Mouse (Mus musculus) brain, embryonic 14.5 days (tissue): Measurements from ENCODE around the gene Nhsl1. TPM values are rescaled to one million over a fixed set of nuclear protein-coding genes. Genes with fewer than 3 reads are reported as not detected.
A peak's percentile ranks its signal among the peaks of the same experiment; 100 is the strongest.

Source experiments
- DNase-seq: peaks from one replicate; pipeline ENCODE4 v3.0.0-alpha.2; 2011; ENCODE audit warnings: low read depth
- CTCF ChIP-seq: fragments of 200-500 bp; IDR thresholded peaks from 2 replicates; pipeline ENCODE4 v1.5.1; 2012; ENCODE audit warnings: inconsistent platforms, mild to moderate bottlenecking, moderate library complexity, borderline replicate concordance; ENCODE audit not compliant: insufficient read depth, insufficient read length; ENCODE audit errors: extremely low read depth
- POLR2A ChIP-seq: fragments of 200-500 bp; IDR thresholded peaks from 2 replicates; pipeline ENCODE4 v1.6.1; 2012; ENCODE audit warnings: mild to moderate bottlenecking, inconsistent platforms, borderline replicate concordance; ENCODE audit not compliant: poor library complexity, insufficient read depth, insufficient read length, severe bottlenecking; ENCODE audit errors: extremely low read depth
- polyA plus RNA-seq: library from polyadenylated mRNA; depleted of rRNA; stranded (reverse); fragments of >200 nt; gene quantifications from 2 replicates; pipeline ENCODE4 v1.2.3, GENCODE M21; 2012

The Nhsl1 gene
- polyA plus RNA-seq, 1 experiment: 32.2 TPM

DNA sequence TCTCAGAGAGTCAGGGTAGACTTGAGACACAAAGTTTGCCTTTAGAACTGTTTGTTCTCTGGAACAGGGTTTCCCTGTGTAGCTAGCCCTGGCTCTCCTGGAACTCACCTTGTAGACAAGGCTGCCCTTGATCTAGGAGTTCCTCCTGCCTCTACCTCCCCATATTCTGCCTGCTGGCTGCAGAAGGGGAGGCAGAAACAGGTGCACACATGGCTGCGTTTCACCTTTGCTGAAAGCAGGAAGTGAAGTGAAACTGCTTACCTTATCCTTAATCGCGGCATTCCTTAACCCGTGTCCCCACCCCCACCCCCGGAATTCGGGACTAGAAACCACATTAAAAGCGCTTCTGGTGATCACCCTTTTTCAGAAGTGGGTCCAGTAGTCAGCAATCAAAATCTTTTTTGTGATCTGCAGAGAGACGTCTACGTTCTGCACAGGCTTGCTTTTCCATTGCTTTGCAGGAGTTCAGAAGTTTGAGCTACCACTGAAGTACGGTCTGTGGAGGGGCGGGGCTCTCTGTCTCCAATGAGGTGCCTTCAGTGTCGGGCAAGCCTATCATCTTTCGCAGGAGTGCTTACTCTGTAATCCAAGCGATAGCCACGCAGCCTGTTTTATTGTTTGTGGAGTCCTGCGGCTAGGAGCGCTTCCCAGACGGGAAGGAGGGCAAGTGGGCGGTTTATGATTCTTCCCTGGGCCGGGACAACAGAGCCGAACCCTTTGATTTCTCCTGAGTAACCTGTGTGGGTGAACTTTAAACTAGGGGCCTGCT is 88.5 kb downstream of the Nhsl1 start:
- TF ChIP-seq CTCF: no peak
- TF ChIP-seq POLR2A: peak; percentile 72; the same call in 1 of the 2 replicates
- DNase-seq: peak; percentile 96

DNA sequence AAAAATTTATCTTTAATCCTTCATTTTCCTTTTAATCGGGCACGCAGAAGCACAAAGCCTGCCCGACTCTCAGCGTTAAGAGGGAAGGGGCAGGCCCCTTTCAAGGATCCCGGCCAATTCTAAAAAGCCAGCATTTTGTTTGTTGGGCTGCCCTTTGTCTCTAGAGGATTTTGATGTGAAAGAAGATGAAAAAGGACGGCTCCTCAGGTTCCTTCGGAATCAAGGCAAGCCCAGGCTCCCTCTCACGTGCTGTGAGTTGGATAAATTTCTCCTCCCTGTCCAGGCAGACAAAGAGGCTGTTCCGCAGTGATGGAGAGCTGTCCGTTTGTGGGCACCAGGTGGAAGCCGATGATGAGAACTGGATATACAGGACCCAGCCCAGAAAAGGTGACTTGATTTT is 89.3 kb downstream of the Nhsl1 start:
- TF ChIP-seq POLR2A: no peak
- no peak for TF ChIP-seq CTCF
- DNase-seq: peak; percentile 70

DNA sequence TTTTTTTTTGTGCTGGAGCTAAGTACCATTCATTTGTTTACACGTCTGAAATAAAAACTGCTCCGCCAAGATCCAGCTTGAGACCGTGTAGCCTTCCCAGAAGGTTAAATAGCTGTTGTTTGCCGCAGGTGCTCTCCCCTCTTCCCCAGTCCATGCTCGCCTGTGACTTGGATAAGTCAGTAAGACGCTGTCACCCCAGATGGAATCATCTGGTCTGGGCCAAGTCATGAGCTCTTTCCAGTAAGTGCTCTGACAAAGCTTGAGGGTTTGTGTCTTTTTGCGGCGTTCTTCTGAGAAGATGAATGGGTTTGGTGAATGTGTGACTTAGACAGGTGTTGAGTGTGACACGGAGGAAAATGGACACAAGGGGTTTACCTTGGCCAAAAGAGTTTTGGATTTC is 89.8 kb downstream of the Nhsl1 start:
- TF ChIP-seq POLR2A: no peak
- TF ChIP-seq CTCF: no peak
- peak; percentile 76 for DNase-seq

DNA sequence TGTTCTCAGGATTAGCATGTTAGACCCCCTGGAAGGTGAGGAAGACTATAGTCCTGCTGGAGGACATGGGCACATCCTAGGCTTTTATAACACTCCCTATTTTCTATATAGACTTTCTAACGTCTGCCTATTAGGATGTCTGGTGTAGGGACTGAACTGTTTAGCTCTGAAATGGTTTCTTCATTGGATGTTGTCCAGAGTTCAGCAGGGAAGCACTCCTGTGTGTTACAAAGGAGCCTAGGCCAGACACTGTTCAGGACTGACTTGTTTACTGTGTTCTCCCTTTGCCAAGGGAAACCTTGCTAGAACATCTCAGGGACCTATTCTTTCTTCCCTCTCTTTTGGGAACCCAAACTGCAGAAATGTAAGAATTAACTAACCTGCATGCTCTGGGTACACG is 90.3 kb downstream of the Nhsl1 start:
- DNase-seq: peak; percentile 63
- TF ChIP-seq POLR2A (no peak), CTCF (no peak)

DNA sequence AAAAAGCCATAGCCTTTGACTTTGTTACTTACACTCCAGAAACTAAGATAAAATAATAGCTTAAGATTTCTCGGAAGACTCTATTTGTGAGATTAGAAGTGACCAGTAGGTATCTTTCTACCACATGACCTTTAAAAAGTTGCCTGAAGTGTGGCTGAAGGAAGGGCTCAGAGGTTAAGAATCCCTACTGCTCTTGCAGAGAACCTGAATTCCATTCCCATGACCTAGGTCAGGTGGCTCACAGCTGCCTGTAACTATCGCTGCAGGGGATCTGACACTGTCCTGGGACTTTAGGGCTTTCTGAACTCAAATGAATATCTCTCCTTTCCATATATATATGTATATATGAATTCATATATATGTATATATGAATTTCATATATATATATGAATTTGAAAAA is 92.5 kb downstream of the Nhsl1 start:
- DNase-seq: no peak
- TF ChIP-seq CTCF: no peak
- TF ChIP-seq POLR2A: no peak

DNA sequence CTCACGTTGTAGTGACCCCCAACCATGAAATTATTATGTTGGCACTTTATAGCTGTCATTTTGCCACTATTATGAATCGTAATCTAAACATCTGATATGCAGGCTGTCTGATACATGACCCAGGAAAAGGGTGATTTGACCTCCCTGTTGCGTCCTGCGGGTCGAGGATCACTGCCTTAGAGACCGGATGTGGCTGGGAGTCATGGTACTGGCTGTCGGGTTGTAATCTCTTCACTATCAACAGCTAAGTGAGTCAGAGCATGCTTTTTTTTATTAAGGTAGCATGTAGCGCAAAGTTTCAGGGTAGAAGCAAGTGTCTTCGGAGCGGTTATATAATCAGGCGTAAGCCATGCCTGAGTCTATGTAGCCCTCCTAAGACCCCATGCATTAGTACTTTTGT is 97.2 kb downstream of the Nhsl1 start:
- TF ChIP-seq CTCF: no peak
- no peak for TF ChIP-seq POLR2A
- no peak for DNase-seq

DNA sequence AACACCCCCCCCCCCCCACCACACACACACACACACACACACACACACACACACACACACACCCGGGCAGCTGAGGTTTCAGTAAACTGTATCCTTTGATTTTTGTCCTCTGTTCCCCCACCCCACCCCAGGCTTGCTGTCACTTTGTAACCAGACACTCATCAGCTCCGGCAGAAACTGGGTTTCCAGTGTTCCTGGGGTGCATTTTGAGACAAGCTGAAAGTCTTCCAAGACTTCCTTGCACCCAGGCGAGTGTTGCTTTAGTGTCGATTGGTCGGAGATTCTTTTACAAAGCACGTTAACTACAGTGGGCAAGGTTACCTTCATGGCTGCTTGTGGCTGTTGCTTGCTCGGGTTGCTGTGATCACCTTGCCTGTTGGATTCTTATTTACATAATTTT is 99.4 kb downstream of the Nhsl1 start:
- TF ChIP-seq CTCF: no peak
- no peak for TF ChIP-seq POLR2A

DNA sequence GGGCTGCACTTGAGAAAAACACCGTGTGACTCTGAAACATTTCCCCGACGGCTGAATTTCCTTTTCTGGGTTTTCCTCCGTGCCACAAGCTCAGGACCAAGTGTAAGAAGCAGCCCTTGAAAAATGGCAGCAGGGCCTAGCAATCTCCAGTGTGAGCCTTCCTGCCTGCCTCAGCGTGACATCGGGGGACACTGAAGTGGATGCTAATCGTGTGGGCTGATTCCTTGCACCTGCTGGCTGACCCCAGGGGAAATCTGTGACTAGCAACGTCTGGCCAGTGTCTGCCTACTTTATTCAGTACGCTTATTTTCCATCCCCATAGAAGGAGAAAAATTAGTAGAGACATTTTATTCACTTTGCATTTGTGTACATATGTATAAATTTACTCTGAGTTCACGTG is 100.7 kb downstream of the Nhsl1 start:
- no peak for TF ChIP-seq POLR2A
- no peak for TF ChIP-seq CTCF
- DNase-seq: peak; percentile 35

More for the DNA sequence above, 99.4 kb downstream of the Nhsl1 start:
- no peak for DNase-seq

DNA sequence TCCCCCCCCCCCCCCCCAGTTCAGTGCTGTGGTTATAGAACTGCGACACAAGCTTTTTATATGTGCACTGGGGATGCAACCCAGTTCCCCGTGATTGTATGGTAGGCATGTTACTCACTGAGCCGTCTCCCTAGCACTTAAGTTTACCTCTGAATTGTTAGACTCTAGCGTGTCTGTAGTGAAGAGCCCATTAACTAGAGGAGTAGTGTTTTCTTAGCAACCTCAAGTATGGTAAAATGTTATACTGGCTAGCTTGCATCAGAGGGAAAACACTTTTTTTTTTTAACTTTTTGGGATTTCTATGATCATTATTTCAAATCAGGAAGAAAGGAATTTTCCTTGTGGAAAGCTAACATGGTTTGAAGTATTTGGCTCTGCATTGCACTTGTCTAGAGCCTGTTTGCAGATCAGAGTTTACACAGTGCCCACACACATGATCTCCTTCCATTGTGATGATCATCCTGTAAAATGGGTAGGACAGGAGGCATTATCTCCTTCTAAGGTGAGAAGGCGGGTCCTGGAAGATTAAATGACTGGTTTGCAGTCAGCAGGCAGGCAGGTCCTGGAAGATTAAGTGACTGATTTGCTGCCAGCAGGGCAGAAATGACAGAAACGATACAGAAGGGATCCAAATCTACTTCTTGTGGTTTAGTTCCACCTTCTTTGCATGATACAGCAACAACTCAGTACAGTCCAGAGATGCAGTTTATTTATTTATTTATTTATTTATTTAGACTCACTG is 101.6 kb downstream of the Nhsl1 start:
- TF ChIP-seq CTCF (no peak), POLR2A (no peak)
- peak; percentile 46 for DNase-seq

DNA sequence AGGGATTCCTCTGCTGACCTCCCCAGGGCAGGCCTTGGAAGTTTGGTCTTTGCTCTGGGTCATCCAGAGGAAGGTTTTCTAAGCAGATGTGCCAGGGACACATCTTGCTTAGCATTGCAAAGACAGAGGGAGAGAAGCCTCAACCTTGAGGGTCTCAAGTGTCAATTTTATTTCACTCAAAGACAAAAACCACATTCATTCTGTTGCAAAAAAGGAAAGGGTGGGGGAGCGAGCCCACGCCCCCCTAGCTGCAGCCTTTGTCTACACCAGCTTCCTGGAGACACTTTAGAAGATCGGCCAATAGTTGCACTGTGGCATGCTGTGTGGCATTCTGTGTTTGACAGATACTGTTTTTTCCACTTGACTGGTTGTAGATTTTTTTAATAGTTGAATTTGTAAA is 104.2 kb downstream of the Nhsl1 start:
- TF ChIP-seq POLR2A: no peak
- DNase-seq: no peak

DNA sequence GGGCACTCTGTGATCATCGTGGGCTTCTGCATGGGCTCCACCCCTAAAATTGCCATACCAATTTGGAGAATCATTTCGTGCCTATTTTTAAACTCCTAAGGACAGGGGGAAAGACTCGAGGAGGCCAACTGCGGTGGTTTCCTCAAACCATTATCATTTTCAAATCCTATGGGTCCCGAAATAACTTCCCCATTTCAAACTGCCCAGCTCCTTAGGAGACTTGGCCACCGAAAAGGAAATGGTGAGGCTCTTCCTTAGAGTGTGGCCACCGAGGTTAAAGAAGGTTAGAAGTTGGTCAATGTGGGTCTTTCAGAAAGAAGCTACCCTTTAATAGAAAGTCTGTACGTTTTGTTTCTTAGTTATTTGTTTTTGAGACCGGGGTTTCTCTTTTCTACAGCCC is 104.8 kb downstream of the Nhsl1 start:
- DNase-seq: no peak
- TF ChIP-seq POLR2A: no peak
- no peak for TF ChIP-seq CTCF

DNA sequence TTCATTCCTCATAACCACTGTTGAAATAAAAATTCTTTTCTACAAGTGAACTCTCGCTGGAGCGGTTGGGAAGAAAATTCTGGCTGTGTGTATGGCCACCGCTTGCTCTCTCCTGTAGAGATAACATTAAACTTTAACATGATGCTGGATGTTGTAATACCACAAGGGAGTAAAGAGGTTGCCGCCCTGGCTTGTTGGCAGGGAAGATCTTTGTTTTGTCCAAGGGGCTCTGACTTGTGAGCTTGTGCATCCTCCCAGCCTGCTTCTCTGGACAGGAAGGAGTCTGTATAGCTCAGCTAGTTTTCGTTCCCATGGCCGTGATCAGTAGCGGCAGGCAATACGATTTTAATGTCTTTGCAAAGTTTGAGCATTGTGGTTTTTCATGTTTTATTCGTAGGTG is 109.1 kb downstream of the Nhsl1 start:
- TF ChIP-seq CTCF (no peak), POLR2A (no peak)
- DNase-seq: no peak

DNA sequence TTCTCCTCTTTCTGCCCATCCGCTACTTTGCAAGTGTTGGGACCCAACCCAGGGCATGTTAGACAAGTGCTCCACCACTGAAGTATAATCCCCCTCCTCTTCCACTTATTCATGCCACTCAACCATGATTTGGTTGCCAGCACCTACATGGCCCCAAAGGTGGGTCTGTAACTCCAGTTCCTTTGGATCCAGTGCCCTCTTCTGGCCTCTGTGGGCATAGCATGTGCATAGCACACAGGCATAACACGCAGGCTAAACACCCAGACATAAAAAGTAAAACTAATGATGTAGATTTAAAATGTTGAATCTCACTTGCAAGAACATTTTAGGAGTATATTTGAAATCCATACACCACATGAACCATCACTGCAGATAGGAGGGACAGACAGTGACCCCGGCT is 110.7 kb downstream of the Nhsl1 start:
- peak; percentile 26; the same call in 1 of the 2 replicates for TF ChIP-seq CTCF
- no peak for TF ChIP-seq POLR2A
- DNase-seq: no peak
